Mouse (Mus musculus) myocyte (in vitro differentiated cells): ENCODE measurements around the gene Eif1ax.

ENCODE experiments used
- CEBPB ChIP-seq: IDR thresholded peaks from 2 replicates; pipeline ENCODE4 v1.6.1; 2011; ENCODE audit warnings: mild to moderate bottlenecking, moderate library complexity; ENCODE audit not compliant: poor library complexity, insufficient read depth, severe bottlenecking
- POLR2A ChIP-seq: IDR thresholded peaks from one replicate; pipeline ENCODE4 v1.6.1; 2011; ENCODE audit warnings: low read depth, mild to moderate bottlenecking, control low read depth, moderate library complexity; ENCODE audit not compliant: insufficient read length
- POLR2AphosphoS2 ChIP-seq: IDR thresholded peaks from one replicate; pipeline ENCODE4 v1.6.1; 2011; ENCODE audit warnings: low read depth, control low read depth; ENCODE audit not compliant: insufficient read length

GRCm38 (mm10) chrX:159391239-159391638 lies 19.3 kb downstream of the Eif1ax start:
- no peak for TF ChIP-seq CEBPB
- TF ChIP-seq POLR2AphosphoS2 = no peak
- TF ChIP-seq POLR2A = no peak
